Mouse (Mus musculus) megakaryocyte, embryonic 14.5 days (primary cell): ENCODE results near the gene Timp4. TPM values are rescaled to one million over a fixed set of nuclear protein-coding genes. Genes with fewer than 3 reads are reported as not detected.

Experiments used
- H3K27me3 ChIP-seq: replicated peaks from 2 replicates; pipeline ENCODE3; 2012; ENCODE audit warnings: inconsistent platforms
- H3K36me3 ChIP-seq: replicated peaks from 2 replicates; pipeline ENCODE3; 2012; ENCODE audit warnings: low read length, inconsistent platforms, mixed read lengths
- H3K4me1 ChIP-seq: 2 replicates; pipeline ENCODE4 v1.6.1; 2012; ENCODE audit warnings: inconsistent platforms
- H3K4me3 ChIP-seq: replicated peaks from 2 replicates; pipeline ENCODE3; 2012; ENCODE audit warnings: moderate library complexity, mild to moderate bottlenecking, inconsistent platforms
- H3K9me3 ChIP-seq: 2 replicates; pipeline ENCODE4 v1.6.1; 2012; ENCODE audit warnings: inconsistent platforms
- FLI1 ChIP-seq: IDR thresholded peaks from 2 replicates; pipeline ENCODE4 v1.6.1; 2012; ENCODE audit warnings: low read length, inconsistent platforms, mixed read lengths
- GATA1 ChIP-seq: IDR thresholded peaks from 3 replicates; pipeline ENCODE4 v1.6.1; 2012; ENCODE audit warnings: mixed read lengths, low read length, inconsistent platforms, borderline replicate concordance
- polyA plus RNA-seq: library from polyadenylated mRNA; stranded (reverse); fragments of >175 nt; gene quantifications from 2 replicates; pipeline ENCODE4 v1.2.3, GENCODE M21; 2012; ENCODE audit warnings: low replicate concordance; ENCODE audit not compliant: insufficient read depth

Timp4 gene
- polyA plus RNA-seq, 1 experiment: not detected

- no peaks in the 10 kb centered on the region for H3K36me3 ChIP-seq
- peaks cover 34% of the 10 kb centered on the region for H3K27me3 ChIP-seq
- TF ChIP-seq FLI1 (no peak), GATA1 (no peak)
- H3K4me1 ChIP-seq: peaks cover 26% of the 10 kb centered on the region
- no peaks in the 10 kb centered on the region for H3K9me3 ChIP-seq
- no peak overlapping the region for H3K4me3 ChIP-seq
These were observed 13.7 kb downstream of the Timp4 start for GRCm38 (mm10) chr6:115238031-115239027.

- peaks cover 7% of the 10 kb centered on the region for H3K27me3 ChIP-seq
These were observed 19.4 kb downstream of the Timp4 start for GRCm38 (mm10) chr6:115232562-115232961.

GRCm38 (mm10) chr6:115231836-115232235 lies 20.2 kb downstream of the Timp4 start:
- TF ChIP-seq FLI1 (no peak), GATA1 (no peak)
- no peaks in the 10 kb centered on the region for H3K9me3 ChIP-seq

More at GRCm38 (mm10) chr6:115232562-115232961, 19.4 kb downstream of the Timp4 start:
- Histone ChIP-seq H3K4me1 (peaks cover 36% of the 10 kb centered on the region), H3K36me3 (no peaks in the 10 kb centered on the region), H3K4me3 (peak overlapping the region; percentile 62), H3K9me3 (no peaks in the 10 kb centered on the region)
- TF ChIP-seq GATA1 (no peak), FLI1 (no peak)

GRCm38 (mm10) chr6:115230557-115230956 lies 21.4 kb downstream of the Timp4 start:
- TF ChIP-seq GATA1 (no peak), FLI1 (no peak)
- H3K4me1 ChIP-seq: peaks cover 37% of the 10 kb centered on the region
- H3K27me3 ChIP-seq: peaks cover 2% of the 10 kb centered on the region
- no peaks in the 10 kb centered on the region for H3K36me3 ChIP-seq
- no peak overlapping the region for H3K4me3 ChIP-seq
- no peaks in the 10 kb centered on the region for H3K9me3 ChIP-seq

More at GRCm38 (mm10) chr6:115231836-115232235, 20.2 kb downstream of the Timp4 start:
- peaks cover 2% of the 10 kb centered on the region for H3K27me3 ChIP-seq
- no peaks in the 10 kb centered on the region for H3K36me3 ChIP-seq
- peaks cover 41% of the 10 kb centered on the region for H3K4me1 ChIP-seq
- no peak overlapping the region for H3K4me3 ChIP-seq

GRCm38 (mm10) chr6:115227529-115227928 lies 24.5 kb downstream of the Timp4 start:
- H3K9me3 ChIP-seq: no peaks in the 10 kb centered on the region
- no peak overlapping the region for H3K4me3 ChIP-seq
- peaks cover 25% of the 10 kb centered on the region for H3K4me1 ChIP-seq
- H3K36me3 ChIP-seq: no peaks in the 10 kb centered on the region
- TF ChIP-seq GATA1 (no peak), FLI1 (no peak)
- H3K27me3 ChIP-seq: peaks cover 5% of the 10 kb centered on the region

GRCm38 (mm10) chr6:115227043-115227442 lies 25.0 kb downstream of the Timp4 start, which contains the start of gene Gm17482:
Gm17482 (plus strand) TSS chr6:115227343.
- Histone ChIP-seq H3K27me3 (peaks cover 5% of the 10 kb centered on the region), H3K9me3 (no peaks in the 10 kb centered on the region), H3K4me1 (peaks cover 20% of the 10 kb centered on the region), H3K36me3 (no peaks in the 10 kb centered on the region), H3K4me3 (no peak within 1 kb of the TSS)
- TF ChIP-seq FLI1 (no peak), GATA1 (no peak)

- peaks cover 13% of the 10 kb centered on the region for H3K27me3 ChIP-seq
- no peak overlapping the region for H3K4me3 ChIP-seq
- no peaks in the 10 kb centered on the region for H3K36me3 ChIP-seq
- peaks cover 10% of the 10 kb centered on the region for H3K4me1 ChIP-seq
- no peaks in the 10 kb centered on the region for H3K9me3 ChIP-seq
- TF ChIP-seq GATA1 (no peak), FLI1 (no peak)
These were observed 26.5 kb downstream of the Timp4 start for GRCm38 (mm10) chr6:115225519-115225918.

- H3K9me3 ChIP-seq: peaks cover 6% of the 10 kb centered on the region; the same call in 1 of the 2 replicates
- peaks cover 16% of the 10 kb centered on the region for H3K27me3 ChIP-seq
- no peaks in the 10 kb centered on the region for H3K36me3 ChIP-seq
- H3K4me1 ChIP-seq: no peaks in the 10 kb centered on the region
- H3K4me3 ChIP-seq: no peak overlapping the region
- TF ChIP-seq FLI1 (no peak), GATA1 (no peak)
These were observed 30.8 kb downstream of the Timp4 start for GRCm38 (mm10) chr6:115221215-115221641.

GRCm38 (mm10) chr6:115213129-115213528 lies 38.9 kb downstream of the Timp4 start:
- Histone ChIP-seq H3K4me3 (no peak overlapping the region), H3K27me3 (peaks cover 38% of the 10 kb centered on the region), H3K4me1 (peaks cover 8% of the 10 kb centered on the region), H3K36me3 (no peaks in the 10 kb centered on the region), H3K9me3 (peaks cover 9% of the 10 kb centered on the region)
- TF ChIP-seq GATA1 (no peak), FLI1 (no peak)

GRCm38 (mm10) chr6:115212132-115212903 lies 39.7 kb downstream of the Timp4 start:
- no peak overlapping the region for H3K4me3 ChIP-seq
- H3K27me3 ChIP-seq: peaks cover 37% of the 10 kb centered on the region
- no peaks in the 10 kb centered on the region for H3K36me3 ChIP-seq
- peaks cover 8% of the 10 kb centered on the region for H3K4me1 ChIP-seq
- peaks cover 9% of the 10 kb centered on the region for H3K9me3 ChIP-seq
- TF ChIP-seq FLI1: no peak
- TF ChIP-seq GATA1: no peak
